Mouse (Mus musculus): Measurements from ENCODE around the gene Slc22a23.

- TF ChIP-seq ZC3H11A (IDR thresholded peaks at IDR 0.05; ENCODE audit: borderline replicate concordance, low read depth, low read length) (no peak), ZNF384 (IDR thresholded peaks at IDR 0.05; ENCODE audit: low read depth, low read length) (no peak), HCFC1 (IDR thresholded peaks at IDR 0.05; ENCODE audit: borderline replicate concordance, insufficient read depth, low read length) (no peak), MAFK (IDR thresholded peaks at IDR 0.05; ENCODE audit: insufficient read depth, low read depth, low read length) (no peak), CHD2 (IDR thresholded peaks at IDR 0.05; ENCODE audit: low read depth, low read length) (no peak)
Observed at GRCm38 (mm10) chr13:34256676-34257075, 88.3 kb downstream of the Slc22a23 start.

Measured in ES-E14 (cell line).